ENCODE assay signal across 7 mouse cellular contexts in genomic region chr4:28815621-28815920, GRCm38 (mm10). TPM values are rescaled to one million over a fixed set of nuclear protein-coding genes. Genes with fewer than 3 reads are reported as not detected.
DNase-seq lines count a peak whose midpoint lies in the region; ATAC-seq lines count a peak whose summit lies in the region.

No protein-coding gene starts in this region.

- peak; percentile 7 to 13 for DNase-seq in right cerebral cortex, postnatal 36 days (ENCODE audit: low spot score in 2 of 2)
- no peak for DNase-seq in right cerebral cortex, postnatal 25 days
- DNase-seq in yolk sac, embryonic 10.5 days (ENCODE audit: low spot score): no peak
- DNase-seq in cerebellum, postnatal 4 days (ENCODE audit: low spot score in 2 of 2): no peak

- H3K4me3 ChIP-seq in limb, embryonic 15.5 days: peak overlapping the region; percentile 76
- peak overlapping the region; percentile 78 for H3K4me3 ChIP-seq in stomach, embryonic 16.5 days (replicated peaks; ENCODE audit: low read length)

- H3K27me3 ChIP-seq in limb, embryonic 15.5 days: no peaks in the 10 kb centered on the region
- no peaks in the 10 kb centered on the region for H3K27me3 ChIP-seq in stomach, embryonic 16.5 days (ENCODE audit: control insufficient read depth, insufficient read depth, low read length)

- no peaks in the 10 kb centered on the region for H3K36me3 ChIP-seq in limb, embryonic 15.5 days
- H3K36me3 ChIP-seq in stomach, embryonic 16.5 days (ENCODE audit: control insufficient read depth, insufficient read depth, low read length): no peaks in the 10 kb centered on the region

- H3K4me2 ChIP-seq in limb, embryonic 15.5 days: peak overlapping the region; percentile 76
- peak overlapping the region; percentile 76 for H3K4me2 ChIP-seq in stomach, embryonic 16.5 days (ENCODE audit: low read depth, low read length)

- H3K4me1 ChIP-seq in limb, embryonic 15.5 days: peaks cover 8% of the 10 kb centered on the region
- H3K4me1 ChIP-seq in stomach, embryonic 16.5 days (ENCODE audit: control insufficient read depth, insufficient read depth, low read length): no peaks in the 10 kb centered on the region; the same call in 1 of the 2 replicates

- H3K27ac ChIP-seq in limb, embryonic 15.5 days: peak overlapping the region; percentile 88
- peak overlapping the region; percentile 72 for H3K27ac ChIP-seq in stomach, embryonic 16.5 days (ENCODE audit: low read length)

- ATAC-seq in granulocyte monocyte progenitor cell, adult 5-6 weeks (replicated peaks; ENCODE audit: poor library complexity, severe bottlenecking): peak; percentile 45
- ATAC-seq in limb, embryonic 15.5 days (ENCODE audit: insufficient number of reproducible peaks, low FRiP score, low TSS enrichment, low read depth): no peak
- no peak for ATAC-seq in stomach, embryonic 16.5 days (ENCODE audit: insufficient read depth, low FRiP score)

- WGBS in limb, embryonic 15.5 days: under 1% methylated on average over 13 of the region's 15 CpGs
- under 1% methylated on average over 15 of the region's 15 CpGs for WGBS in stomach, embryonic 16.5 days

- peak overlapping the region; percentile 51 for H3K9ac ChIP-seq in limb, embryonic 15.5 days
- peak overlapping the region; percentile 84 for H3K9ac ChIP-seq in stomach, embryonic 16.5 days (ENCODE audit: low read length)

- no peaks in the 10 kb centered on the region for H3K9me3 ChIP-seq in limb, embryonic 15.5 days
- H3K9me3 ChIP-seq in stomach, embryonic 16.5 days (replicated peaks; ENCODE audit: control insufficient read depth, low read length): no peaks in the 10 kb centered on the region

RNA-seq across cellular contexts. Expression of gene Epha7, which starts 2.6 kb away (rescaled TPM):
- total RNA-seq in granulocyte monocyte progenitor cell, adult 5-6 weeks (2014; fragmentation: Nextera tagmentation): 5.5 and 7.6 TPM in 2 replicates
- 8.5 and 8.8 TPM in 2 replicates for total RNA-seq in granulocyte monocyte progenitor cell, adult 5-6 weeks (2017)
- 42.2 and 46.1 TPM in 2 replicates for polyA plus RNA-seq in limb, embryonic 15.5 days (2015; fragmentation: Nextera tagmentation; extraction: Ambion mirVana)
- 18.0 and 23.4 TPM in 2 replicates for polyA plus RNA-seq in stomach, embryonic 16.5 days (2015; fragmentation: Nextera tagmentation; extraction: Ambion mirVana)

Comparison
In these comparisons a context has a peak if more than half of its experiments do, and no peak if none do; other contexts are left out.
1. DNase-seq: peak in right cerebral cortex, postnatal 36 days (2 of 2); none in right cerebral cortex, postnatal 25 days (single experiment), yolk sac, embryonic 10.5 days (single experiment) and cerebellum, postnatal 4 days (0 of 2).